Mouse (Mus musculus): ENCODE results near the gene Cct5.

Gene Cct5

GRCm38 (mm10) chr15:31601646-31602374, at the start of gene Cct5, which contains the start of gene Fam173b:
Gene Cct5, minus strand, starts transcription at chr15:31601804.
Gene Fam173b, plus strand, starts transcription at chr15:31601852.
- DNase-seq = peak; percentile 98

- no peak for DNase-seq
These were observed 49.2 kb upstream of the Cct5 start for GRCm38 (mm10) chr15:31650821-31651220.

- DNase-seq = no peak
These were observed 48.1 kb upstream of the Cct5 start for GRCm38 (mm10) chr15:31649691-31650090.

- DNase-seq = no peak
These were observed 46.4 kb upstream of the Cct5 start for GRCm38 (mm10) chr15:31647851-31648569.

GRCm38 (mm10) chr15:31647225-31647624, 45.6 kb upstream of the Cct5 start:
- no peak for DNase-seq

- DNase-seq = no peak
These were observed 34.5 kb upstream of the Cct5 start for GRCm38 (mm10) chr15:31636091-31636595.

GRCm38 (mm10) chr15:31634582-31634981, 33.0 kb upstream of the Cct5 start:
- DNase-seq = no peak

- no peak for DNase-seq
These were observed 30.9 kb upstream of the Cct5 start for GRCm38 (mm10) chr15:31632478-31632877.

- DNase-seq = no peak
These were observed 29.8 kb upstream of the Cct5 start for GRCm38 (mm10) chr15:31631396-31631858.

GRCm38 (mm10) chr15:31629556-31629955, 28.0 kb upstream of the Cct5 start:
- DNase-seq = no peak

GRCm38 (mm10) chr15:31628180-31628579, 26.6 kb upstream of the Cct5 start:
- DNase-seq = no peak

- DNase-seq = no peak
These were observed 25.9 kb upstream of the Cct5 start for GRCm38 (mm10) chr15:31627277-31628154.

GRCm38 (mm10) chr15:31619521-31619920, 17.9 kb upstream of the Cct5 start:
- no peak for DNase-seq

- no peak for DNase-seq
These were observed 15.7 kb upstream of the Cct5 start for GRCm38 (mm10) chr15:31617261-31617660.

- no peak for DNase-seq
These were observed 13.1 kb upstream of the Cct5 start for GRCm38 (mm10) chr15:31614666-31615065.

GRCm38 (mm10) chr15:31613826-31614453, 12.3 kb upstream of the Cct5 start:
- no peak for DNase-seq

- DNase-seq = no peak
These were observed 10.4 kb upstream of the Cct5 start for GRCm38 (mm10) chr15:31611976-31612375.

- DNase-seq = no peak
These were observed 9.4 kb upstream of the Cct5 start for GRCm38 (mm10) chr15:31611027-31611426.

- DNase-seq = peak; percentile 61
These were observed 5.2 kb upstream of the Cct5 start for GRCm38 (mm10) chr15:31606821-31607220.

GRCm38 (mm10) chr15:31603113-31603512, 1.5 kb upstream of the Cct5 start:
- no peak for DNase-seq

GRCm38 (mm10) chr15:31602426-31602825, 822 bp upstream of the Cct5 start:
- DNase-seq = peak; percentile 69

- no peak for DNase-seq
These were observed 342 bp downstream of the Cct5 start for GRCm38 (mm10) chr15:31601279-31601645.

GRCm38 (mm10) chr15:31599834-31600233, 1.8 kb downstream of the Cct5 start:
- DNase-seq = no peak
